Mouse (Mus musculus) lung, postnatal 0 days (tissue): Measurements from ENCODE around the gene Cpm.

Experiments used
- CTCF ChIP-seq: IDR thresholded peaks from 2 replicates; pipeline ENCODE4 v1.5.1; 2016; ENCODE audit warnings: antibody characterized with exemption, mild to moderate bottlenecking
- EP300 ChIP-seq: IDR thresholded peaks from 2 replicates; pipeline ENCODE4 v1.6.1; 2016; ENCODE audit warnings: antibody characterized with exemption, mild to moderate bottlenecking, control low read depth

DNA sequence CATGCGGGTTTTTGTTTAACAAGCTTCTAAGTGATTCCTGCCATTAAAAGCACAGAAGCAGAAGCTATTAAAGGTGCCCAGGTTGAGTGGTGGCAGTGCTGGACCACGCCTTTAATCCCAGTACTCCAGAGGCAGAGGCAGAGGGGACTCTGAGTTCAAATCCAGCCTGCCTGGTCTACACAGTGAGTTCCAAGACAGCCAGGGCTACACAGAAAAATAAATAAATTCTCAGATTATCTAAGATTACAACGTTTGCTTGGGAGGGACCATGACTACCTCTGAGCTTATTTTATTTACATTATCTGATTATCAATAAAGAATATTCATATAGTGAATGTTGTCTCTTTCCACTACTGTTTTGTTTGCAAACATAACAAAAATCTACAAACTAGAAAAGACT is 57.7 kb downstream of the Cpm start:
- no peak for TF ChIP-seq CTCF
- no peak for TF ChIP-seq EP300
